Mouse (Mus musculus): ENCODE measurements around the gene Srpx. TPM values are rescaled to one million over a fixed set of nuclear protein-coding genes. Genes with fewer than 3 reads are reported as not detected.

Gene Srpx
- 18.9 and 21.2 TPM in 2 replicates for polyA plus RNA-seq (2016; fragmentation: Nextera tagmentation; extraction: Ambion mirVana)

GRCm38 (mm10) chrX:10117065-10117719, at the start of gene Srpx:
Srpx (minus strand) TSS chrX:10117709.
- Histone ChIP-seq H3K4me3 (peak within 1 kb of the TSS; percentile 35), H3K4me1 (no peaks in the 10 kb centered on the region), H3K4me2 (replicated peaks) (peak within 1 kb of the TSS; percentile 51), H3K27me3 (no peaks in the 10 kb centered on the region), H3K36me3 (no peaks in the 10 kb centered on the region), H3K27ac (no peak within 1 kb of the TSS), H3K9ac (peak within 1 kb of the TSS; percentile 42), H3K9me3 (no peaks in the 10 kb centered on the region)
- WGBS: 19% methylated on average over 19 of the region's 19 CpGs
- ATAC-seq (ENCODE audit: insufficient number of reproducible peaks, insufficient read depth, low FRiP score, low TSS enrichment): peak; percentile 41; the same call in 1 of the 2 replicates

- no peak overlapping the region for H3K9ac ChIP-seq
- no peaks in the 10 kb centered on the region for H3K9me3 ChIP-seq
- H3K4me3 ChIP-seq: no peak overlapping the region
- no peak overlapping the region for H3K27ac ChIP-seq
- H3K36me3 ChIP-seq: no peaks in the 10 kb centered on the region
- no peaks in the 10 kb centered on the region for H3K4me1 ChIP-seq
- no peak overlapping the region for H3K4me2 ChIP-seq (replicated peaks)
- ATAC-seq (ENCODE audit: insufficient number of reproducible peaks, insufficient read depth, low FRiP score, low TSS enrichment): no peak
- H3K27me3 ChIP-seq: no peaks in the 10 kb centered on the region
- WGBS: 54% methylated on average over 3 of the region's 3 CpGs
Measured at GRCm38 (mm10) chrX:10152390-10152789, 34.9 kb upstream of the Srpx start.

GRCm38 (mm10) chrX:10115780-10116179, 1.7 kb downstream of the Srpx start:
- Histone ChIP-seq H3K4me3 (no peak overlapping the region), H3K27ac (no peak overlapping the region), H3K9me3 (no peaks in the 10 kb centered on the region), H3K4me2 (replicated peaks) (no peak overlapping the region), H3K27me3 (no peaks in the 10 kb centered on the region), H3K36me3 (no peaks in the 10 kb centered on the region), H3K9ac (no peak overlapping the region), H3K4me1 (no peaks in the 10 kb centered on the region)
- 50% methylated on average over 3 of the region's 3 CpGs for WGBS
- no peak for ATAC-seq (ENCODE audit: insufficient number of reproducible peaks, insufficient read depth, low FRiP score, low TSS enrichment)

DNA sequence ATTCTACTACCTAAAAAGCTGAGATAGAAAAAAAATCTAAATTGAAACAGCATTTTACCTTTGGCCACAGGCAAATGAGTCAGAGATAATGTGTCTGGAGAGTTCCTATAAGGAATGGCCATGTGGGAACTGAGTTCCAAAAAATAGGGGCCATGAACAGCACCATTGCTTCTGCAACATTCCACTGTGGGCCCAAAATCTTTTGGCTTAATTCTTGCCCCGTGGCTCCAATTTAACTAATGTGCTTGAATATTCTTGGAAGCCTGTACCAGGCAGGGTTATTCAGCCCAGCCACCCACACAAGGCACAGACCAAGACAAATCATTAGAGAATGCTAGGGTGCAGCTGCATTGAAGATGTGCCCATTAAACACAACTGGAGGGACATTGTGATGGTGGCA, 6.8 kb downstream of the Srpx start:
- Histone ChIP-seq H3K36me3 (no peaks in the 10 kb centered on the region), H3K27ac (no peak overlapping the region), H3K27me3 (no peaks in the 10 kb centered on the region), H3K9ac (no peak overlapping the region), H3K4me3 (no peak overlapping the region), H3K9me3 (no peaks in the 10 kb centered on the region), H3K4me2 (replicated peaks) (no peak overlapping the region), H3K4me1 (no peaks in the 10 kb centered on the region)
- 60% methylated on average over 1 of the region's 1 CpGs for WGBS
- no peak for ATAC-seq (ENCODE audit: insufficient number of reproducible peaks, insufficient read depth, low FRiP score, low TSS enrichment)

GRCm38 (mm10) chrX:10108558-10108957, 9.0 kb downstream of the Srpx start:
- WGBS: 75% methylated on average over 4 of the region's 4 CpGs
- ATAC-seq (ENCODE audit: insufficient number of reproducible peaks, insufficient read depth, low FRiP score, low TSS enrichment): no peak
- H3K27me3 ChIP-seq: no peaks in the 10 kb centered on the region

GRCm38 (mm10) chrX:10105475-10105874, 12.0 kb downstream of the Srpx start:
- H3K27ac ChIP-seq: no peak overlapping the region
- no peak overlapping the region for H3K4me2 ChIP-seq (replicated peaks)
- 51% methylated on average over 5 of the region's 5 CpGs for WGBS
- no peak overlapping the region for H3K4me3 ChIP-seq
- ATAC-seq (ENCODE audit: insufficient number of reproducible peaks, insufficient read depth, low FRiP score, low TSS enrichment): no peak
- H3K9ac ChIP-seq: no peak overlapping the region
- H3K4me1 ChIP-seq: no peaks in the 10 kb centered on the region
- H3K36me3 ChIP-seq: no peaks in the 10 kb centered on the region
- H3K9me3 ChIP-seq: no peaks in the 10 kb centered on the region
- no peaks in the 10 kb centered on the region for H3K27me3 ChIP-seq

More at GRCm38 (mm10) chrX:10108558-10108957, 9.0 kb downstream of the Srpx start:
- Histone ChIP-seq H3K9me3 (no peaks in the 10 kb centered on the region), H3K4me3 (no peak overlapping the region), H3K36me3 (no peaks in the 10 kb centered on the region), H3K9ac (no peak overlapping the region), H3K4me1 (no peaks in the 10 kb centered on the region), H3K4me2 (replicated peaks) (no peak overlapping the region), H3K27ac (no peak overlapping the region)

- no peaks in the 10 kb centered on the region for H3K4me1 ChIP-seq
- no peak overlapping the region for H3K4me2 ChIP-seq (replicated peaks)
- no peaks in the 10 kb centered on the region for H3K27me3 ChIP-seq
Measured at GRCm38 (mm10) chrX:10102739-10103138, 14.8 kb downstream of the Srpx start.

GRCm38 (mm10) chrX:10095797-10096196, 21.7 kb downstream of the Srpx start:
- H3K27ac ChIP-seq: no peak overlapping the region
- no peaks in the 10 kb centered on the region for H3K36me3 ChIP-seq
- no peaks in the 10 kb centered on the region for H3K27me3 ChIP-seq
- H3K4me3 ChIP-seq: no peak overlapping the region
- ATAC-seq (ENCODE audit: insufficient number of reproducible peaks, insufficient read depth, low FRiP score, low TSS enrichment): no peak
- no peaks in the 10 kb centered on the region for H3K4me1 ChIP-seq
- WGBS: 69% methylated on average over 3 of the region's 3 CpGs
- no peak overlapping the region for H3K4me2 ChIP-seq (replicated peaks)
- H3K9me3 ChIP-seq: no peaks in the 10 kb centered on the region
- no peak overlapping the region for H3K9ac ChIP-seq

More at GRCm38 (mm10) chrX:10102739-10103138, 14.8 kb downstream of the Srpx start:
- H3K9me3 ChIP-seq: no peaks in the 10 kb centered on the region
- H3K36me3 ChIP-seq: no peaks in the 10 kb centered on the region
- H3K9ac ChIP-seq: no peak overlapping the region
- no peak overlapping the region for H3K27ac ChIP-seq
- WGBS: 82% methylated on average over 1 of the region's 1 CpGs
- no peak overlapping the region for H3K4me3 ChIP-seq
- no peak for ATAC-seq (ENCODE audit: insufficient number of reproducible peaks, insufficient read depth, low FRiP score, low TSS enrichment)

GRCm38 (mm10) chrX:10080385-10080784, 37.1 kb downstream of the Srpx start:
- no peak overlapping the region for H3K27ac ChIP-seq
- H3K4me1 ChIP-seq: no peaks in the 10 kb centered on the region
- 43% methylated on average over 3 of the region's 3 CpGs for WGBS
- H3K9me3 ChIP-seq: no peaks in the 10 kb centered on the region
- H3K27me3 ChIP-seq: no peaks in the 10 kb centered on the region
- no peaks in the 10 kb centered on the region for H3K36me3 ChIP-seq
- H3K4me2 ChIP-seq (replicated peaks): no peak overlapping the region
- ATAC-seq (ENCODE audit: insufficient number of reproducible peaks, insufficient read depth, low FRiP score, low TSS enrichment): no peak
- H3K9ac ChIP-seq: no peak overlapping the region
- no peak overlapping the region for H3K4me3 ChIP-seq

DNA sequence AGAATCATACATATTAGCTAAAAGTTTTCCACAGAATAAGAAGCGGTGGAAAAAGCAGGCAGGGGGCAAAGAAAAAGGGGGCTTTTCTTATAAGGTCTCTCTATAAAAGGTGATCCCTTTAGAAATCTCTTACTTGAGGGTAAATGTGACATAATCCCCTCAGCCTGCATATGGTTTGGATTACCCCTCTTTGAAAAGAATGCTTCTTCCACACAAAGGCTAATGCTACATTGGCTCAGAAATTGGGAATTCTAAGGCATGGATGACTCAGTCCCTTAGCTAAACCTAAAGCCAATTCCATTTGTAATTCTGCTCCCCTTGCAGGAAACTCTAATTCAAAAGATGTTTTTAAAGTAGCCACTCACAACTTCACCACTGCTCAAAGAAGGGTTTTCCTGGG, 37.5 kb downstream of the Srpx start:
- H3K27ac ChIP-seq: 0 out of 2 replicates have a peak overlapping the region, but pooled peaks have one; percentile 17
- 16% methylated on average over 1 of the region's 1 CpGs for WGBS
- H3K27me3 ChIP-seq: no peaks in the 10 kb centered on the region
- no peaks in the 10 kb centered on the region for H3K36me3 ChIP-seq
- no peak overlapping the region for H3K4me2 ChIP-seq (replicated peaks)
- H3K9ac ChIP-seq: no peak overlapping the region
- H3K9me3 ChIP-seq: no peaks in the 10 kb centered on the region
- no peak for ATAC-seq (ENCODE audit: insufficient number of reproducible peaks, insufficient read depth, low FRiP score, low TSS enrichment)
- H3K4me3 ChIP-seq: no peak overlapping the region
- no peaks in the 10 kb centered on the region for H3K4me1 ChIP-seq

GRCm38 (mm10) chrX:10073966-10074365, 43.5 kb downstream of the Srpx start:
- WGBS: 73% methylated on average over 3 of the region's 3 CpGs
- Histone ChIP-seq H3K4me2 (replicated peaks) (no peak overlapping the region), H3K4me3 (no peak overlapping the region), H3K27me3 (no peaks in the 10 kb centered on the region), H3K4me1 (no peaks in the 10 kb centered on the region), H3K36me3 (no peaks in the 10 kb centered on the region), H3K9ac (no peak overlapping the region), H3K27ac (no peak overlapping the region), H3K9me3 (no peaks in the 10 kb centered on the region)
- ATAC-seq (ENCODE audit: insufficient number of reproducible peaks, insufficient read depth, low FRiP score, low TSS enrichment): no peak

DNA sequence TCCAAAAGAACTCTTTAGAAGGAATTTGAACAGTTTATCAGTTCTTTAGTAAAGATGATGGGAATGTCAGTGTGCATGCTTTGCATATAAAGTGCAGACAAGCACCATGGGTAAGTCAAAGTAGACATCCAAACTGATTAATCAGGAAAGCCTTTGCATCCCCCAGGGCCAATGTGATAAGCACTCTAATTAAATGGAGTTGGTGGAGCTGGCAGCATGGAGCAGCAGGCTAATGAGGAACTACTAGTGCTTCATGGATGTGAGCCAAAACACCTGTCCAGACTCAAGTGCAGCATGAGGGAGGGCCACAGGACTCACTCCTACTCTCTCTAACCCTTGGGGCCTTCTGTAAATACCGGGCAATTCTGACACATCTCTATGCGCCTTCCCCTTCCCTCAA, 46.0 kb downstream of the Srpx start:
- Histone ChIP-seq H3K4me1 (no peaks in the 10 kb centered on the region), H3K9me3 (no peaks in the 10 kb centered on the region), H3K27ac (no peak overlapping the region), H3K4me3 (no peak overlapping the region), H3K4me2 (replicated peaks) (no peak overlapping the region), H3K36me3 (no peaks in the 10 kb centered on the region), H3K9ac (no peak overlapping the region), H3K27me3 (no peaks in the 10 kb centered on the region)
- WGBS: 81% methylated on average over 2 of the region's 2 CpGs
- ATAC-seq (ENCODE audit: insufficient number of reproducible peaks, insufficient read depth, low FRiP score, low TSS enrichment): no peak
